Mouse (Mus musculus) E14TG2a.4 (cell line): ENCODE data around the gene Idnk.

ENCODE experiments used
- CTCF ChIP-seq: conservative IDR thresholded peaks from 2 replicates; pipeline ENCODE4 v1.5.1; 2014; ENCODE audit warnings: low read length
- POU5F1 ChIP-seq: IDR thresholded peaks from 2 replicates; pipeline ENCODE4 v1.6.1; 2014; ENCODE audit warnings: low read length, borderline replicate concordance

DNA sequence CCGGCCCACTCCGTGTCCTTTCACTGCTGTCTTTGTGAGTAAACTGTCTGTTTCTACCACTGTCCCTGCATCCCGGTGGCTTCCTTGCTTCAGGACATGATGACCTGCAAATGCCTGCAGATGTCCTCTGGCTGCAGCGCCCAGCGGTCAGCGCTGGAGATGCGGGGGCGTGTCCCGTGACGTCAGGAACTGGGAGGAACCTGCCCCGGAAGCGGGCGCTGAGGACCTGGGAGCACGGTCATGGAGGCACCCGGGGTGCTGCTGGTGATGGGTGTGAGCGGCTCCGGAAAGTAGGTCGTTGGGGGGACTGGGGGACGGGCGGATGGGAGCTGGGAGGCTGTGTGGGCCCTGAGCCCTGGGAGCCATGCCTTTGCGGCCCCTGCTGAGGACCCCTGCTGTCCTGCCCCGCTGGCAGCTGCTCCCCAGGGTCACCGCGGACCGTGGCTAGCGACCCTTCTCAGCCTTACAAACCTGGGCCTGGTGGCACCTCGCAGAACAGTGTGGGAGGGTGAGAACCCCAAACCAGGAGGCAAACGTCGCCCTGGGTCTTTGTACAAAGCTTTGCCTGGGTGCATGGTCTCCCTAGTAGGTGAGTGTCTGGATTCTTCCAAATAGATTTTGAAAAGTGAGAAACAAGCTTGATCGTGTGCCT lies at the start of gene Idnk:
- TF ChIP-seq CTCF = no peak
- TF ChIP-seq POU5F1 = no peak
